Mouse (Mus musculus) hindbrain, embryonic 10.5 days (tissue): Measurements from ENCODE around the gene Rrm1. TPM values are rescaled to one million over a fixed set of nuclear protein-coding genes. Genes with fewer than 3 reads are reported as not detected.

Source experiments
- DNase-seq: peaks from one replicate; pipeline ENCODE4 v3.0.0-alpha.2; 2017; ENCODE audit warnings: low spot score
- H3K27ac ChIP-seq: fragments of 300-500 bp; sonication (generic); 2 replicates; pipeline ENCODE4 v1.5.1; 2016; ENCODE audit warnings: mild to moderate bottlenecking, moderate library complexity
- H3K27me3 ChIP-seq: fragments of 300-500 bp; sonication (generic); 2 replicates; pipeline ENCODE4 v1.6.1; 2016; ENCODE audit warnings: mild to moderate bottlenecking; ENCODE audit not compliant: poor library complexity, insufficient read depth, severe bottlenecking
- H3K36me3 ChIP-seq: fragments of 300-500 bp; sonication (generic); 2 replicates; pipeline ENCODE4 v1.6.1; 2016; ENCODE audit warnings: mild to moderate bottlenecking, moderate library complexity
- H3K4me1 ChIP-seq: fragments of 300-500 bp; sonication (generic); replicated peaks from 2 replicates; pipeline ENCODE4 v1.6.1; 2016; ENCODE audit warnings: mild to moderate bottlenecking
- H3K4me3 ChIP-seq: fragments of 300-500 bp; sonication (generic); 2 replicates; pipeline ENCODE4 v1.5.1; 2016; ENCODE audit warnings: mild to moderate bottlenecking, moderate library complexity
- H3K9me3 ChIP-seq: fragments of 300-500 bp; sonication (generic); 2 replicates; pipeline ENCODE4 v1.6.1; 2016; ENCODE audit warnings: mild to moderate bottlenecking, moderate library complexity
- WGBS: fragments of 180-500 bp; shearing (Covaris S2); methylation state at CpG from one replicate; pipeline ENCODE4 v1.1.7; 2016; 5-methylcytosine and 5-hydroxymethylcytosine counted together
- polyA plus RNA-seq: library from polyadenylated mRNA; unstranded; fragments of >200 nt; fragmentation: Nextera tagmentation; extraction: Ambion mirVana; gene quantifications from 2 replicates; pipeline ENCODE4 v1.2.1, GENCODE M21; 2016

Rrm1 gene
- polyA plus RNA-seq, 1 experiment from 2014 or later = 213 TPM

DNA sequence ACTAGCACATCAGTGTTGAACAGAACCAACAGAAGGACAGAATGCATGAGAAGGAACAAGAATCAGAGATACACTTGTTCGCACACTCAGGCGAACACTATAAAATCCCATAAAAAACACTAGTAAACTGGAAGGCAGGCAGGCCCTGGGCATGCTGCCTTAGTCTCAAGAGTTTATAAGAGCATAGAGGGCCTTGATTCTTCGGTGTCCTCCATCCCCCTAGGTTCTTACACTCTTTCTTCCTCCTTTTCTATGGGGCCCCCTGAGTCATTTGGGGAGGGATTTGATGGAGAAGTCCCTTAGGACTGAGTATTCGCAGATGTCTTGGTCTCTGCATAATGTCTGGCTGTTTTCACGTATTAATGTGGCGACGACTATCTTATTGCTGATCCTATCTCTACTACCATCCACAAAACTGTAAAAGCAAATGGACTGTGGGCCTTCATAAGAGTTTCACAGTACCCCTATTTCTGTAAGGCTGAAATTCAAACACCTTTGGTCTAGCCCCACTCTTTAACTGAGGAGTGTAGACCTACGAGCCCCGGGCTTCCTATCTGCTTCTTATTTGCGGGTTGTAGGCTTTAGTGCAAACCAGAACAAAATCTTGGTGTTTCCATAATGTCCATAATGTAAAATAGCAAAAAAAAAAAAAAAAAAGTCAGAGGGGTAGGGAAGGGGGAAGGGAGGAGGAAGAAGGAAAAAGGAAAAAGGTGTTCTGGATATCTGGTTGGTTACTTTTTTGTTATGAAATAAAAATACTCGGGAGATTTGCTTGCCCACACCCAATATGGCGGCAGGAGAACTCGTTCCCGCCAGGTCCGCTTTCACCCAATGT lies 456 bp upstream of the Rrm1 start:
- H3K4me3 ChIP-seq = peak overlapping the region; percentile 90
- no peaks in the 10 kb centered on the region for H3K9me3 ChIP-seq
- DNase-seq = peak; percentile 11
- H3K36me3 ChIP-seq = peaks cover 26% of the 10 kb centered on the region
- H3K27ac ChIP-seq = peak overlapping the region; percentile 97
- H3K4me1 ChIP-seq = peaks cover 18% of the 10 kb centered on the region
- WGBS = 54% methylated on average over 15 of the region's 15 CpGs
- peaks cover 20% of the 10 kb centered on the region for H3K27me3 ChIP-seq

DNA sequence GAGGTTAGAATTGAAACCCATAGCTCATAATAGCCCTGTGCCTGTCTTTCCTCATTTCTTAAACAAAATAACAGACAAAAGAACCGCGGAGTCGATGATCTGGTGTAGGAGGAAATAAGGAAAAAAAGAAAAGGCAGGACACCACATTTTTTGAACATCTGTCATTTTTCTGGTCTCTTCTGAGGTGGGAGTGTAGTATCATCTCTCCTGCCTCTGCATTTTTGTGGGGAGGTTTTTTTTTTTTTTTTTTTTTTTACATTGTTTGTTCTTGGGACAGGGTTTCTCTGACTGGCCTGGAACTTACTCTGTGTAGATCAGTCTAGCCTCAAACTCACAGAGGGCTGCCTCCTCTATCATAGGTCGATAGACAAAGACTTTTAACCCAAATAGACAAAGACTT lies 937 bp downstream of the Rrm1 start:
- peak overlapping the region; percentile 90 for H3K4me3 ChIP-seq
- H3K4me1 ChIP-seq = peaks cover 18% of the 10 kb centered on the region
- H3K36me3 ChIP-seq = peaks cover 39% of the 10 kb centered on the region
- peaks cover 13% of the 10 kb centered on the region for H3K27me3 ChIP-seq
- no peak for DNase-seq
- no peaks in the 10 kb centered on the region for H3K9me3 ChIP-seq
- H3K27ac ChIP-seq = peak overlapping the region; percentile 97
- WGBS = 4% methylated on average over 4 of the region's 4 CpGs

DNA sequence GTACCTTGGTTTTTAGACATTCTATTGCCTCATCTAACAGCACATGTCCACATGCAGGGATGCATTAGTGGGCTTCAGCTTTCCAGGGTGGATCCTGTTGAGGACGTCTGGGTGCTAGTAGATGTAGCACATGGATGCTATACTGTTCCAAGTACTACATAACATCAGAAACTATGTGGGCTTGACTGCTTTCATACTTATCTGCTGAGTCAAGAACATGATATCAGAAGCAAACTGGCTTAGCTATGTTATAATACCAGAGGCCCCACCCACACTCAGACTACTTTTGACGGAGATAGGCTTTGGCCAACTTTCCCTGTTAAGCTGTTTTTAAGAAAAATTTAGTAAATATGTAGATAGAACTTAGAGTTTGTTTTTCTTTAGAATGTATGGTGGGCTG lies 2.8 kb downstream of the Rrm1 start:
- peaks cover 18% of the 10 kb centered on the region for H3K4me1 ChIP-seq
- H3K27ac ChIP-seq = no peak overlapping the region
- peaks cover 6% of the 10 kb centered on the region for H3K27me3 ChIP-seq
- H3K4me3 ChIP-seq = peak overlapping the region; percentile 90; the same call in 1 of the 2 replicates
- peaks cover 58% of the 10 kb centered on the region for H3K36me3 ChIP-seq
- DNase-seq = no peak
- H3K9me3 ChIP-seq = no peaks in the 10 kb centered on the region
- WGBS = 89% methylated on average over 2 of the region's 2 CpGs

DNA sequence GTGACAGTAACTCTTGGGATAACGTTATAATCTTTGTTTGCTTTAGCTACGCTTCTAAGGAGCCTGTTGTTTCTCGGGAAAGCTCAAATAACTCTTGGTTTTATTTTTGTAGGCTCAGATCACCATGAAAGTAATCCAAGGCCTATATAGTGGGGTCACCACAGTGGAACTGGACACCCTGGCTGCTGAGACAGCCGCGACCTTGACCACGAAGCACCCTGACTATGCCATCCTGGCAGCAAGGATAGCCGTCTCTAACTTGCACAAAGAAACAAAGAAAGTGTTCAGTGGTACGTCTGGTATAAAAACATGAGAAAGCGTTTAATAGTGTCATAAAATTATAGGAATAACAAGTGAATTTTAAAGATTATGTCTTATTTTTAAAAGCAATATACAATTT lies 4.9 kb downstream of the Rrm1 start:
- 94% methylated on average over 9 of the region's 9 CpGs for WGBS
- Histone ChIP-seq H3K36me3 (peaks cover 80% of the 10 kb centered on the region), H3K4me3 (no peak overlapping the region), H3K27me3 (no peaks in the 10 kb centered on the region), H3K4me1 (peaks cover 18% of the 10 kb centered on the region), H3K9me3 (no peaks in the 10 kb centered on the region), H3K27ac (no peak overlapping the region)
- DNase-seq = no peak

DNA sequence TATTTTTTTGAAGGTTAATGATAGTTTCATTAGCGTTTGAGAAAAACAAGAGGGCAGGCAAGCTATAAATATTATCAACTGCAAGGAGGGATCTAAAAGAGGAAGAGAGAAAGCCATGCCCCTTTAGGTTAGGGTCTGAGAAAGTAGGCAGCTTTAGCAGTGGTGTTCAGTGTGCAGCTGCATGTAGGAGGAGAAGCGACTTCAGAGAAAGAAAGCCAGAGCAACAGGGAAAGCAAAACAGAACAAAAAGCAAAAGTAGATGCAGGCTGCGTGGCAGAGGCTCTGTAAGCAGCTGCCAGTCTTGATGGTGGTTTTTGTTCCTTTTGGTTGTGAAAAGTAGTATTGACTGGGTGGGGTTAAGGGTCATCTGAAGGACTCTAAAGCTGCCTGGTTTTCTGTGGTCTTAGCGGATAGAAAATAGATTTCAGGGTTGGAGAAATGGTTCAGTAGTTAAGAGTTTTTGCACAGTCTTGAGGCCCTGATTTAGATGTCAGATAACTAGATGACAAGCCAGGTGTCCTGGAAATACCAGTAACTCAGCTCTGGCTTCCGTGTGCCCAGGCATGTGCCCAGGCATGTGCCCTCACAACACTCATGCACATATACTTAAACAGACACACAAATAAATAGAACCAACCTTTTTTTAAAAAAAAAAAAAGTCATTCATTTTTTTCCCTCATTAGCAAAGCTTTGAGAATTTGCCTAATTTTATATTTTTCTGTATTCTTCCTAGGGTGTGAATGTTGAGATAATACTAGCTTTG lies 17.3 kb downstream of the Rrm1 start:
- no peaks in the 10 kb centered on the region for H3K4me1 ChIP-seq
- H3K36me3 ChIP-seq = peaks cover 99% of the 10 kb centered on the region
- DNase-seq = no peak
- H3K27me3 ChIP-seq = no peaks in the 10 kb centered on the region
- no peak overlapping the region for H3K27ac ChIP-seq
- no peak overlapping the region for H3K4me3 ChIP-seq
- H3K9me3 ChIP-seq = no peaks in the 10 kb centered on the region
- 77% methylated on average over 5 of the region's 5 CpGs for WGBS

DNA sequence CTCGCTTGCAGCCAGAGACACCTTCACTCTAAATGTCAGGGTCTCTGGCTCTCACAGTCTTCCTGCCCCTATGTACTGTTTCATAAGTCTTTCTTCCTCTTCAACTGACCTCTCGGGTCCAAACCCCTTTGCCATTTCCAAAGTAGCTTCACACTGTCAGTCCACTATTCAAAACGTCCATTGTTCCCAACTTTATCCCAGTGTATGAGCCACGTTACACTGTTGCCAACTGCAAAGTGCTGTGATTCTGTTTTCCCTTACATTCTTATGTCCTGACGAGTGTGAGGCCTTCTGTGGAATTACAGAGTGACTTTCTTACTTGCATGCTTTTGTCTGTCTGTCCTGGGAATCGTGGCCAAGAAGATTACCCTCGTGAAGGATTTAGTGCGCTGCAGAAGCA lies 26.1 kb downstream of the Rrm1 start:
- H3K27ac ChIP-seq = no peak overlapping the region
- H3K4me1 ChIP-seq = no peaks in the 10 kb centered on the region
- no peaks in the 10 kb centered on the region for H3K9me3 ChIP-seq
- 91% methylated on average over 8 of the region's 8 CpGs for WGBS
- peaks cover 87% of the 10 kb centered on the region for H3K36me3 ChIP-seq
- H3K4me3 ChIP-seq = no peak overlapping the region
- H3K27me3 ChIP-seq = no peaks in the 10 kb centered on the region
- no peak for DNase-seq

DNA sequence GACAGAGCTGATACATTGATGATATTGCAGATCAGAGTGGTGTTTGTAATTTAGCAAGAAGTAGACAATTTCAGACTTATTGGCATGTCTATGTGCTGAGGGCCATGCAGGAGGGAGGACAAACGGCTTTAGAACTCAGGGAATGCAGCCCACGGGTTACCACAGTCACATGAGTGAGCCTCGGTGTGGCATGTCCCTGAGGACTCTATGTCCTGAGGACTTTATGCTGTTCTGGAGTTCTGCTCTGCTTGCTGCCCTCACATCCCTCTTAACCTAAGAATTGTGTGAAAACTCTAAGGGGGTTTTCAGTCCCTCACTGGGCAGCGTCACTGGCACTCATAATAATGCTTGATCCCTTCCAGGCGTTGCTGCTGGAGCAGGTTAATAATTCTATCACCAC lies 31.2 kb downstream of the Rrm1 start:
- Histone ChIP-seq H3K27me3 (no peaks in the 10 kb centered on the region), H3K9me3 (no peaks in the 10 kb centered on the region), H3K4me3 (no peak overlapping the region), H3K4me1 (no peaks in the 10 kb centered on the region), H3K36me3 (peaks cover 46% of the 10 kb centered on the region), H3K27ac (no peak overlapping the region)
- no peak for DNase-seq
- WGBS = 76% methylated on average over 5 of the region's 5 CpGs

DNA sequence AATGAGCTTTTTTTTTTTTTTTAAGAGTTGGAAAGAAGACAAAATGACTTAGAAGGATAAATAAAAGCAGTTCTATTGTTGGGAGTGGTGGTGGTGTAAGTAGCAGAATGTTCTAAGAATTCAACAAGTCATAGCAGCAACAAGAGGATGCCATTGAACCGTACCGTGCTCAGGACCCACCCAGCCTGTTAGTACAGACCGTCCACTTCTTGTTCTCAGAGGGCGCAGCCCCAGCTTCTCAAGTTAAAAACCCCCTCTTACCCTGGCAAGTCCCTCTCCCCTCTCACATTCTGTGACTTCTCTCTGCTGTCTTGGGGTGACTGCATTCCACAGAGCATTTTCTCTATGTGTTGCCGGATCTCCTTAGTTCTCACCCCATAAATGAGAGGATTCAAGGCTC lies 35.1 kb downstream of the Rrm1 start:
- no peaks in the 10 kb centered on the region for H3K4me1 ChIP-seq
- H3K36me3 ChIP-seq = peaks cover 9% of the 10 kb centered on the region
- H3K27me3 ChIP-seq = no peaks in the 10 kb centered on the region
- no peaks in the 10 kb centered on the region for H3K9me3 ChIP-seq
- DNase-seq = no peak
- 92% methylated on average over 5 of the region's 5 CpGs for WGBS
- H3K4me3 ChIP-seq = no peak overlapping the region
- no peak overlapping the region for H3K27ac ChIP-seq

DNA sequence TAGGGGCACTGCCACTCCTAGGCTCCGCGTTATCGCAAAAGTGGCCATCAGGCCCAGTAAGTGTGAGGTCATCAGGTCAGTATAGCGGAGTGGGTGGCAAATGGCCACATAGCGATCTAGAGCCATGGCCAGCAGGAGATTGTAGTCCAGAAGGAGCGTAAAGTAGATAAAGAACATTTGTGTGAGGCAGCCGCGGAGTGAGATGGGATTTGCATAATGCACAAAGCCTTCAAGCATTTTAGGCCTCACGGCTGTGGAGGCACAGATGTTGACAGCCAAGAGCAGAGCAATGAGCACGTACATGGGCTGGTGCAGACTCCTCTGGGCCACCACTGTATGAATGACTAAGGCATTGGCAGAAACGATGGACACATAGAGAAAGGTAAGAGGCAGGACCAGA lies 35.9 kb downstream of the Rrm1 start:
- Histone ChIP-seq H3K4me1 (no peaks in the 10 kb centered on the region), H3K27ac (no peak overlapping the region), H3K4me3 (no peak overlapping the region), H3K9me3 (no peaks in the 10 kb centered on the region), H3K27me3 (no peaks in the 10 kb centered on the region), H3K36me3 (peaks cover 9% of the 10 kb centered on the region)
- WGBS = 77% methylated on average over 11 of the region's 11 CpGs
- DNase-seq = no peak

DNA sequence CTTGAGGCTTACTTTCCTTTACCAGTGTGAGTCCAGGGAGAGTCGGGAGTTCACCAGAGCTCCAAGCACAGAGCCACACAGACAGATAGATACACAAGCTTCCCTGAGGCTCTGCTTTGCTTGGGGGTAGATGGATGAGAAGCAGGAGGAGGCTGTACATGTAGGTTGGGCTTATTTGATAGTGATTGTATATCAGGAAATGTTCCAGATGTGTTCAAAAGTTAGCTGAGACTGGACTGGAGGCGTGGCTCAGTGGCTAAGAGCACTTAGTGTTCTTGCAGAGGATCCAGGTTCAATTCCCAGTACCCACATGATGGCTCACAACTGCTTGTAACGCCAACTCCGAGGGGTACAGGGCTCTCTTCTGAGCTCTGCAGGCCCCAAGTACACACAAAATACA lies 36.9 kb downstream of the Rrm1 start:
- no peak for DNase-seq
- WGBS = 90% methylated on average over 4 of the region's 4 CpGs

DNA sequence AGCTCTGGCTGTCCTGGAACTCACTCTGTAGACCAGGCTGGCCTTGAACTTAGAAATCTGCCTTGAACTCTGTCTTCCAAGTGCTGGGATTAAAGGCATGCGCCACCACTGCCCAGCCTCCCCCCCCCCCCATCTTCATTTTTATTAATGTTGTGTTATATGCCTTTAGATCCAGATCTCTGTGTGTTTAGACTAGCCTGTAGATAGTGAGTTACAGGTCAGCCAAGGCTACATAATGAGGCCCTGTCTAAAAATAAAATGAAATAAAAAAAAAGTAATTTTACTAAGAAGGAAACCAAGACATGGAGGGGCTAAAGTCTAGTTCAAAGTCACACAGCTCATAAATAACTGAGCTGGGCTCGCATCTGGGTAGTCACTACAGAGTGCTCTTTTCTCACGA lies 37.4 kb downstream of the Rrm1 start:
- no peak overlapping the region for H3K4me3 ChIP-seq
- DNase-seq = no peak
- peaks cover 9% of the 10 kb centered on the region for H3K36me3 ChIP-seq
- 88% methylated on average over 3 of the region's 3 CpGs for WGBS
- H3K27ac ChIP-seq = no peak overlapping the region
- H3K4me1 ChIP-seq = no peaks in the 10 kb centered on the region
- no peaks in the 10 kb centered on the region for H3K9me3 ChIP-seq
- H3K27me3 ChIP-seq = no peaks in the 10 kb centered on the region

More for the DNA sequence above, 36.9 kb downstream of the Rrm1 start:
- Histone ChIP-seq H3K27ac (no peak overlapping the region), H3K4me1 (no peaks in the 10 kb centered on the region), H3K36me3 (peaks cover 9% of the 10 kb centered on the region), H3K27me3 (no peaks in the 10 kb centered on the region), H3K4me3 (no peak overlapping the region), H3K9me3 (no peaks in the 10 kb centered on the region)

DNA sequence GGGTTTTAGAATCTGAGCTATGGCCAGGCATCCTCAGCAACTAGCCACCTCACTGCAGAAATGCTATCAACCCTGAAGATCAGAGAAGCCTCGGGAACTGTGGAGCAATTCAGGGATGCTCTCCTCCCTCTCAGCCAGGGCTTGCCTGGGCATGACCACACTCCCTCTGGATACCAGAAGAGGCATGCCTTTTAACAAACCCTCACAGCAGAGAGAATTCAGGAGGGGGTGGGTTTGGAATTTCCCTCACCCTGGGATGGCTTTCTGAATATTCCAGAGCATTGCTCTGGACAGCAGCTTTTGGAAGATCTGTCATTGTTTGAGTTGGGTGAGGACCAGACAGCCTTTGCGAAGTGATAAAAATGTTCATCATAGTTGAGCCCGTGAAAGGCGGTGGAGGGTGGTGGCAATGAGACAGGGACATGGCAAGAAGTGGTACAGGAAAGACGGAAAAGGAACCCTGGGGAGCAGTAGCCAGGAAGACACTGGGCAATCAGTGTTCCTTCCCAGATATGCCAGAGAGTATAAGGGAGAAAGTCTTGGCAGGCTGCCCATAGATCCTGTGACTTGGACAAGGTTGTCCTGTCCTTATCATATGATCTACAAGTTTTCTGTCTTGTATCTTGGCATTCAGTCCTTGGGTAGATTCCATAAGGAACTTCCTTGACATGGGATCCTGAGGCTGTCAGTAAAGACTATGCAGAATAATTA lies 38.0 kb downstream of the Rrm1 start:
- Histone ChIP-seq H3K4me3 (no peak overlapping the region), H3K9me3 (no peaks in the 10 kb centered on the region), H3K27ac (no peak overlapping the region), H3K4me1 (no peaks in the 10 kb centered on the region), H3K27me3 (no peaks in the 10 kb centered on the region), H3K36me3 (peaks cover 9% of the 10 kb centered on the region)
- DNase-seq = no peak
- 76% methylated on average over 5 of the region's 5 CpGs for WGBS

DNA sequence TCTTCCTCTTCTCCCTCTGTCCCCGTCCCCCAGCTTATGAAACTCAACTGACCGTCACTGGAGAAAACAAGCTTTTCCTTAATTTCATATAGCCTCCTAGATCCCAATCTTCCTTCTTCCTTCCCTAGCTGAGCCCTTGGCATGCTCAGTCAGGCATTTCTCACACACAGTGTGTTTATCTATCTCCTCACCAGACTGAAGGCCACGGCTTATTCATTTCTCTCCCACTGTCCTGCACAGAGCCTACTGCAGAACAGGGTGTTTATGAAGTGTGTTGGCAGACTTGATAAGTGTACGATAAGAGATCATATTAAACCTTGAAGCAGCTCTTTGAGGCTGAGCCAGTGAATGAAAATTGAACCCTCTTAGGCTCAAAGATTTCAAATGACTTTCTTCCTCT lies 39.3 kb downstream of the Rrm1 start:
- Histone ChIP-seq H3K9me3 (no peaks in the 10 kb centered on the region), H3K27ac (no peak overlapping the region), H3K27me3 (no peaks in the 10 kb centered on the region), H3K4me1 (no peaks in the 10 kb centered on the region), H3K4me3 (no peak overlapping the region), H3K36me3 (peaks cover 9% of the 10 kb centered on the region)
- 90% methylated on average over 4 of the region's 4 CpGs for WGBS
- DNase-seq = no peak
